Mouse (Mus musculus): ENCODE measurements around the gene Ctdnep1. TPM values are rescaled to one million over a fixed set of nuclear protein-coding genes. Genes with fewer than 3 reads are reported as not detected.
A peak's percentile ranks its signal among the peaks of the same experiment; 100 is the strongest.

Gene Ctdnep1
- polyA plus RNA-seq, 1 experiment from 2014 or later: 29.1 TPM

GRCm38 (mm10) chr11:70020022-70020631 is 39.2 kb downstream of the Ctdnep1 start:
- 14% methylated on average over 7 of the region's 8 CpGs for WGBS
- no peaks in the 10 kb centered on the region for H3K27me3 ChIP-seq (ENCODE audit: insufficient read depth, low read length)
- H3K27ac ChIP-seq: peak overlapping the region; percentile 5; the same call in 1 of the 2 replicates
- ATAC-seq (replicated peaks; ENCODE audit: low FRiP score, low read depth) (no peak), DNase-seq (ENCODE audit: low spot score) (no peak)
- no peak for TF ChIP-seq CTCF (IDR thresholded peaks at IDR 0.05; ENCODE audit: low read depth)
- H3K4me1 ChIP-seq (replicated peaks; ENCODE audit: insufficient read depth, low read length): peaks cover 27% of the 10 kb centered on the region
- H3K4me3 ChIP-seq (replicated peaks; ENCODE audit: low read depth, low read length): no peak overlapping the region
- H3K9me3 ChIP-seq (replicated peaks; ENCODE audit: low read length): no peaks in the 10 kb centered on the region
- no peaks in the 10 kb centered on the region for H3K36me3 ChIP-seq (ENCODE audit: insufficient read depth, low read length)
- no peak overlapping the region for H3K9ac ChIP-seq (ENCODE audit: low read depth, low read length)
- H3K4me2 ChIP-seq (ENCODE audit: low read length): peak overlapping the region; percentile 92

DNA sequence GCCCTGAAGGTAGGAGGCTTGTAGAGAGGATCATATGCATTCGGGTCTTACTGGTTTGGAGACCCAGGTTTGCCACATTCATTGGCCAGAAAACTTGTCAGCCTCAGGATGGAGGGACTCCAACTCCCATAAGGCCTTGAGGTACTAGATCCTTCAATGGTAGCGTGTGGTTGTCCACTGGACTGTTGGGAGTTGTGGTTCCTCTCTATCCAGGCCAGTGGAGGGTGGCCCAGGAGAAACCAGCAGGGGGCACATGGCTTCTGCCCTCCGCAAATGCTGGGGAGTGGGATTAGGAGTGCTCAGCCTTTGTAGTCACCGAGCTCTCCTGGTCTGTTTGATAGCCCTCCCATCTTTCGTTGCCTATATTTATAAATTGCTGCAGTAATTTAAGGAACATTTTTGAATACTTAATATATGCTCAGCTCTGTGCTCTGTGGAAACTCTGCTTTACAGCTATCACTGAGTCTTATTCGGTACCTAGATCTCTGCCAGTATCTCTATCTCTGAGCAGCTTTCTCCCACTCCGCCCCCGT is 39.8 kb downstream of the Ctdnep1 start:
- TF ChIP-seq CTCF (IDR thresholded peaks at IDR 0.05; ENCODE audit: low read depth): peak; percentile 74
- peaks cover 24% of the 10 kb centered on the region for H3K4me1 ChIP-seq (replicated peaks; ENCODE audit: insufficient read depth, low read length)

GRCm38 (mm10) chr11:70021264-70022132 is 40.5 kb downstream of the Ctdnep1 start:
- whole genome bisulfite sequencing: 2% methylated on average over 40 of the region's 40 CpGs
- ATAC-seq (replicated peaks; ENCODE audit: low FRiP score, low read depth) (peak; percentile 83), DNase-seq (ENCODE audit: low spot score) (peak; percentile 99)
- H3K36me3 ChIP-seq (ENCODE audit: insufficient read depth, low read length): no peaks in the 10 kb centered on the region
- peak overlapping the region; percentile 92 for H3K4me2 ChIP-seq (ENCODE audit: low read length)
- H3K27ac ChIP-seq: peak overlapping the region; percentile 72
- peak overlapping the region; percentile 31; the same call in 1 of the 2 replicates for H3K9ac ChIP-seq (ENCODE audit: low read depth, low read length)
- H3K27me3 ChIP-seq (ENCODE audit: insufficient read depth, low read length): no peaks in the 10 kb centered on the region
- H3K4me1 ChIP-seq (replicated peaks; ENCODE audit: insufficient read depth, low read length): peaks cover 31% of the 10 kb centered on the region
- no peak for TF ChIP-seq CTCF (IDR thresholded peaks at IDR 0.05; ENCODE audit: low read depth)
- H3K4me3 ChIP-seq (replicated peaks; ENCODE audit: low read depth, low read length): peak overlapping the region; percentile 56
- no peaks in the 10 kb centered on the region for H3K9me3 ChIP-seq (replicated peaks; ENCODE audit: low read length)

More for the DNA sequence above, 39.8 kb downstream of the Ctdnep1 start:
- WGBS: 2% methylated on average over 8 of the region's 8 CpGs
- no peaks in the 10 kb centered on the region for H3K36me3 ChIP-seq (ENCODE audit: insufficient read depth, low read length)
- H3K9ac ChIP-seq (ENCODE audit: low read depth, low read length): peak overlapping the region; percentile 31; the same call in 1 of the 2 replicates
- peak; percentile 86 for ATAC-seq (replicated peaks; ENCODE audit: low FRiP score, low read depth)
- peak overlapping the region; percentile 92 for H3K4me2 ChIP-seq (ENCODE audit: low read length)
- peak; percentile 97 for DNase-seq (ENCODE audit: low spot score)
- peak overlapping the region; percentile 56 for H3K4me3 ChIP-seq (replicated peaks; ENCODE audit: low read depth, low read length)
- no peaks in the 10 kb centered on the region for H3K27me3 ChIP-seq (ENCODE audit: insufficient read depth, low read length)
- no peaks in the 10 kb centered on the region for H3K9me3 ChIP-seq (replicated peaks; ENCODE audit: low read length)
- peak overlapping the region; percentile 72 for H3K27ac ChIP-seq

DNA sequence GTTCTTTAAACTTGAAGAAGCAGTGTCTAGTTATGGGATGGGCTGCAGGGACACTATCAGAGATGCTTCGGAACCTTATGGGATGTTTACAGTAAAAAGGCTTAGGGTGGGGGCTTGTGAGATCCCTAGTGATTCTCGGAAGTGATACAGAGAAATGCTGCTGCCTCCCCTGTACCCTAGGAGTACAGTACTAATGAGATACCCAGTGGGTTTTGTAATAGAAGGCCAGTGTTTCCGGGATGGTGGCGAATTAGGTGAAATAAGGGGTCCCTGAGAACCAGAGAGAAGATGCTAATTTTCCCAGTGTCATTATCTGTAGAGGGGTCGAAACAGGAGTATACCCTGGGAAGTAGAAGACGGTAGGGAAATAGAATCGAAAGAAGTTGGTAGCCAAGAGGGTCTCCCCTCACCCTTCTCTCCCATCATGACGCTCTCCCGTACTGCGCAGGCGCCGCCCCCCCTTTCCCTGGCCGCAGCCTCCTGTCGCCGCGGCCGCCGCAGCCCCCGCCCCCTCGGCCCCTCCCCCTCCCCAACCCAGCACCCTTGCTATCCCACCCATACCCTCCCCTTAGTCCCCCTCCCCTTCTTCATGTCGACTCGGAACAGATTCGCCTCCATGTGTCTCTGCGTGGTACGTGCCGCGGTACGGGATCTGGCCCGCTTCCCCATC is 42.7 kb downstream of the Ctdnep1 start:
- WGBS: 9% methylated on average over 22 of the region's 29 CpGs
- Histone ChIP-seq H3K27me3 (ENCODE audit: insufficient read depth, low read length) (no peaks in the 10 kb centered on the region), H3K9me3 (replicated peaks; ENCODE audit: low read length) (no peaks in the 10 kb centered on the region), H3K4me2 (ENCODE audit: low read length) (peak overlapping the region; percentile 53), H3K36me3 (ENCODE audit: insufficient read depth, low read length) (no peaks in the 10 kb centered on the region), H3K9ac (ENCODE audit: low read depth, low read length) (peak overlapping the region; percentile 35; the same call in 1 of the 2 replicates), H3K4me1 (replicated peaks; ENCODE audit: insufficient read depth, low read length) (peaks cover 43% of the 10 kb centered on the region), H3K4me3 (replicated peaks; ENCODE audit: low read depth, low read length) (peak overlapping the region; percentile 23), H3K27ac (no peak overlapping the region)
- ATAC-seq (replicated peaks; ENCODE audit: low FRiP score, low read depth): no peak
- no peak for TF ChIP-seq CTCF (IDR thresholded peaks at IDR 0.05; ENCODE audit: low read depth)
- peak; percentile 60 for DNase-seq (ENCODE audit: low spot score)

DNA sequence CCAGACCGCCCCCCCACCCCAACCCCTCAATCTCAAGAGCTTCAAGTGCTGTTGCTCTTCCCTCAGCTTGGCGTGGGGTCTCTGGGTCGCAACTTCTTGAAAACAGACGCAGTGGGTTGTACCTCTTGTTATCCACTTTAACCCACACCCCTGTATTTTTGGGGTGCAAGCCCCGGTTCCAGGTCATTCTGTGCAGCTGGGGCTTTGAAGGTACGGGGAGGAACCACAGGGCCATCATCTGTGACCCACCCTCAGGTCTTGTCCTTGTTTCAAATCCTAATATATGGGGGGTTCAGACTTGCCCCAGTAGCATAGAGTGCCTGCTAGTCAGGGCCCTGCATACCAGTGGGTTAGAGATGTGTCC is 43.2 kb downstream of the Ctdnep1 start:
- Histone ChIP-seq H3K9ac (ENCODE audit: low read depth, low read length) (no peak overlapping the region; the same call in 1 of the 2 replicates), H3K27me3 (ENCODE audit: insufficient read depth, low read length) (no peaks in the 10 kb centered on the region), H3K9me3 (replicated peaks; ENCODE audit: low read length) (no peaks in the 10 kb centered on the region), H3K4me3 (replicated peaks; ENCODE audit: low read depth, low read length) (peak overlapping the region; percentile 23), H3K27ac (no peak overlapping the region), H3K36me3 (ENCODE audit: insufficient read depth, low read length) (no peaks in the 10 kb centered on the region), H3K4me2 (ENCODE audit: low read length) (peak overlapping the region; percentile 53), H3K4me1 (replicated peaks; ENCODE audit: insufficient read depth, low read length) (peaks cover 39% of the 10 kb centered on the region)
- 24% methylated on average over 6 of the region's 6 CpGs for WGBS
- no peak for DNase-seq (ENCODE audit: low spot score)
- no peak for TF ChIP-seq CTCF (IDR thresholded peaks at IDR 0.05; ENCODE audit: low read depth)
- no peak for ATAC-seq (replicated peaks; ENCODE audit: low FRiP score, low read depth)

DNA sequence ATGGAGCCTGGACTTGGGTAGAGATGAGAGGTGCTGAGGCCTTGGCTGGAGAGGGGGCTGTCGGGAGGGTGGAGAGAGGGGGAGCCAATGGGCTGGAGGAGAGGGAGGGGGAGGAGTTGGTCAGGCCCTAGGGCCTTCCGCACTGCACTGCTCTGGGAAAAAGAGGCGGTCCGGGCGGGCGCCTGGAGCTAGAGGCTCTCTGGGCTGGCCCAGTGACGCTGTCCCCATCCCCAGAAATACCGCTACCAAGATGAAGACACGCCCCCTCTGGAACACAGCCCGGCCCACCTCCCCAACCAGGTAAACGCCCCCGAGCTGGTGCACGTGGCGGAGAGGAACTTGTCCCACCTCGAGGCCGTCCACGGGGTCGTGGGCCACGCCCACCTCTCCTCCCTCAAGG is 45.7 kb downstream of the Ctdnep1 start:
- peak overlapping the region; percentile 58 for H3K4me2 ChIP-seq (ENCODE audit: low read length)
- no peaks in the 10 kb centered on the region for H3K9me3 ChIP-seq (replicated peaks; ENCODE audit: low read length)
- H3K36me3 ChIP-seq (ENCODE audit: insufficient read depth, low read length): peaks cover 9% of the 10 kb centered on the region
- TF ChIP-seq CTCF (IDR thresholded peaks at IDR 0.05; ENCODE audit: low read depth): no peak
- peaks cover 45% of the 10 kb centered on the region for H3K4me1 ChIP-seq (replicated peaks; ENCODE audit: insufficient read depth, low read length)
- H3K27me3 ChIP-seq (ENCODE audit: insufficient read depth, low read length): no peaks in the 10 kb centered on the region
- ATAC-seq (replicated peaks; ENCODE audit: low FRiP score, low read depth) (peak; percentile 71), DNase-seq (ENCODE audit: low spot score) (peak; percentile 91)
- WGBS: 2% methylated on average over 19 of the region's 19 CpGs
- peak overlapping the region; percentile 30 for H3K4me3 ChIP-seq (replicated peaks; ENCODE audit: low read depth, low read length)
- H3K27ac ChIP-seq: 0 out of 2 replicates have a peak overlapping the region, but pooled peaks have one; percentile 8
- peak overlapping the region; percentile 31; the same call in 1 of the 2 replicates for H3K9ac ChIP-seq (ENCODE audit: low read depth, low read length)

Data from kidney, postnatal 0 days (tissue).